Mouse (Mus musculus) lung, postnatal 10 days (tissue): ENCODE measurements around the gene Acad11.
A peak's percentile ranks its signal among the peaks of the same experiment; 100 is the strongest.

Experiments used
- DNase-seq: peaks from one replicate; pipeline ENCODE4 v3.0.0; 2021

The Acad11 gene

GRCm38 (mm10) chr9:104063244-104063961 lies at the start of gene Acad11:
Gene Acad11, plus strand, starts transcription at chr9:104063377.
- DNase-seq: peak; percentile 90

- no peak for DNase-seq
Measured at GRCm38 (mm10) chr9:104014526-104014925, 48.7 kb upstream of the Acad11 start.

- no peak for DNase-seq
Measured at GRCm38 (mm10) chr9:104021026-104021425, 42.2 kb upstream of the Acad11 start.

GRCm38 (mm10) chr9:104027186-104027585 lies 36.0 kb upstream of the Acad11 start:
- no peak for DNase-seq

- DNase-seq: no peak
Measured at GRCm38 (mm10) chr9:104029861-104030260, 33.3 kb upstream of the Acad11 start.

- no peak for DNase-seq
Measured at GRCm38 (mm10) chr9:104034231-104034630, 28.9 kb upstream of the Acad11 start.

- no peak for DNase-seq
Measured at GRCm38 (mm10) chr9:104034718-104035117, 28.5 kb upstream of the Acad11 start.

GRCm38 (mm10) chr9:104035261-104036015 lies 27.7 kb upstream of the Acad11 start:
- DNase-seq: peak; percentile 86

GRCm38 (mm10) chr9:104038266-104038665 lies 24.9 kb upstream of the Acad11 start:
- DNase-seq: no peak

GRCm38 (mm10) chr9:104039031-104039695 lies 24.0 kb upstream of the Acad11 start:
- DNase-seq: no peak

- no peak for DNase-seq
Measured at GRCm38 (mm10) chr9:104039742-104040141, 23.4 kb upstream of the Acad11 start.

- DNase-seq: no peak
Measured at GRCm38 (mm10) chr9:104040362-104040761, 22.8 kb upstream of the Acad11 start, which contains the start of gene Gm28305. Gene Gm28305, plus strand, starts transcription at chr9:104040662.

- DNase-seq: no peak
Measured at GRCm38 (mm10) chr9:104043676-104044075, 19.5 kb upstream of the Acad11 start.

GRCm38 (mm10) chr9:104051028-104051427 lies 12.1 kb upstream of the Acad11 start:
- no peak for DNase-seq

- DNase-seq: peak; percentile 80
Measured at GRCm38 (mm10) chr9:104062430-104063243, 540 bp upstream of the Acad11 start, which contains the start of gene Uba5. Gene Uba5, minus strand, starts transcription at chr9:104063134.

- no peak for DNase-seq
Measured at GRCm38 (mm10) chr9:104064571-104064970, 1.4 kb downstream of the Acad11 start.

GRCm38 (mm10) chr9:104070241-104070640 lies 7.1 kb downstream of the Acad11 start:
- DNase-seq: no peak

GRCm38 (mm10) chr9:104070863-104071604 lies 7.9 kb downstream of the Acad11 start:
- no peak for DNase-seq

GRCm38 (mm10) chr9:104075808-104076207 lies 12.6 kb downstream of the Acad11 start:
- DNase-seq: no peak

GRCm38 (mm10) chr9:104078780-104079179 lies 15.6 kb downstream of the Acad11 start:
- DNase-seq: no peak

- DNase-seq: peak; percentile 66
Measured at GRCm38 (mm10) chr9:104079379-104079778, 16.2 kb downstream of the Acad11 start.

- DNase-seq: no peak
Measured at GRCm38 (mm10) chr9:104080038-104080437, 16.9 kb downstream of the Acad11 start.
